Mouse (Mus musculus): ENCODE results near the gene Rpa3.

DNA sequence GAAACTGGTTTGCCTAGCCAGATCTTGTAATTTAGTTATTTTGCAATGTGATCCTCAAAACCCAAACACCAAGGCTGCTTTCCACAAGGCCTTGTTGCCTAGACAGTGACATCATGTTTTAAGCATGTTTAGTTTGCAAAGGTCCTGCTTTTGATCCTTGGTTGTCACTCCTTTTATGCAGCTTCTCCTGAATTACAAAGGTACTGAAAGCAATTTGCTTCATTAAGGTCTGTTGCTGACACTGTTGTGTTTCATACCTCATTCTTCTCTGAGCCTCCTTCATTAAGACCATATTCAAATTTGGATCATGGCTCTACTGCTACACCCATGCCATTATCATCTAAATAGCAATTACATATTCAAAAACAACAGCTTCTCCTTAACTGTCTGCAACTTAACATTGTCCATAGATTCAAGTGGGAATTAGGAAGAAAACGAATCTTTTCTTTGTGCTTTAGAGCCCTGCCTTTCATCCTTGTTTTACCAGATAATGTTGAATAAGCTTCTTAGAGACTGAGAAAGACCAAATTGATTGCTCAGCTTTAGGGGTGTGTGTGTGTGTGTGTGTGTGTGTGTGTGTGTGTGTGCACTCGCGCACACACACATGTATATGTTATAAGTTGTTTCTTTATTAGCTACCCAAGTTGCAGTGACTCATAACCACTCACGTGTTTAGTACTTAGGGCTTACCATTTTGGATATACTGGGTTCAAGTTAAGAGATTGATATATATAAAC, 35.2 kb upstream of the Rpa3 start:
- TF ChIP-seq MYC (IDR thresholded peaks at IDR 0.05; ENCODE audit: low read depth, low read length) (no peak), CTCF (conservative IDR thresholded peaks at IDR 0.05 in 1 of 2, IDR thresholded peaks at IDR 0.05 in 1 of 2; ENCODE audit: low read depth in 2 of 2, low read length in 2 of 2) (no peak), POLR2AphosphoS2 (IDR thresholded peaks at IDR 0.05; ENCODE audit: low read depth, low read length) (no peak), KAT2A (IDR thresholded peaks at IDR 0.05; ENCODE audit: insufficient replicate concordance, low read length) (no peak), CHD2 (IDR thresholded peaks at IDR 0.05; ENCODE audit: low read length) (no peak), ETS1 (conservative IDR thresholded peaks at IDR 0.05; ENCODE audit: low read depth, low read length) (no peak), IRF4 (IDR thresholded peaks at IDR 0.05; ENCODE audit: low read depth, low read length) (no peak), MAX (IDR thresholded peaks at IDR 0.05; ENCODE audit: low read length) (no peak), POLR2A (IDR thresholded peaks at IDR 0.05; ENCODE audit: low read depth, low read length) (no peak), BHLHE40 (IDR thresholded peaks at IDR 0.05; ENCODE audit: low read depth, low read length) (no peak), HCFC1 (IDR thresholded peaks at IDR 0.05; ENCODE audit: low read depth, low read length) (no peak)
